Mouse (Mus musculus) 3134 (cell line): ENCODE data around the gene Vstm2b.

Experiments used
- DNase-seq: peaks from one replicate; pipeline ENCODE4 v3.0.0-alpha.2; 2011; ENCODE audit warnings: low spot score; ENCODE audit not compliant: insufficient read length; ENCODE audit errors: extremely low read depth

Vstm2b gene

GRCm38 (mm10) chr7:40898096-40898710 is at the start of gene Vstm2b:
Vstm2b (plus strand) TSS chr7:40898328.
- DNase-seq, result peak; percentile 7

GRCm38 (mm10) chr7:40856088-40856625 is 42.0 kb upstream of the Vstm2b start:
- DNase-seq, result no peak

GRCm38 (mm10) chr7:40873380-40873990 is 24.6 kb upstream of the Vstm2b start:
- DNase-seq, result no peak

GRCm38 (mm10) chr7:40884855-40885489 is 13.2 kb upstream of the Vstm2b start:
- peak; percentile 3 for DNase-seq

- DNase-seq, result no peak
Observed at GRCm38 (mm10) chr7:40888358-40888757, 9.8 kb upstream of the Vstm2b start.

- DNase-seq, result no peak
Observed at GRCm38 (mm10) chr7:40896964-40897363, 1.2 kb upstream of the Vstm2b start.

- DNase-seq, result peak; percentile 1
Observed at GRCm38 (mm10) chr7:40898711-40899375, 715 bp downstream of the Vstm2b start.

GRCm38 (mm10) chr7:40899376-40900265 is 1.5 kb downstream of the Vstm2b start:
- no peak for DNase-seq

- DNase-seq, result no peak
Observed at GRCm38 (mm10) chr7:40901201-40901600, 3.1 kb downstream of the Vstm2b start.

GRCm38 (mm10) chr7:40902506-40902905 is 4.4 kb downstream of the Vstm2b start:
- peak; percentile 6 for DNase-seq

- DNase-seq, result no peak
Observed at GRCm38 (mm10) chr7:40906484-40906883, 8.4 kb downstream of the Vstm2b start.

GRCm38 (mm10) chr7:40916761-40917160 is 18.6 kb downstream of the Vstm2b start:
- DNase-seq, result no peak

- no peak for DNase-seq
Observed at GRCm38 (mm10) chr7:40920118-40920517, 22.0 kb downstream of the Vstm2b start.

- no peak for DNase-seq
Observed at GRCm38 (mm10) chr7:40921281-40921680, 23.2 kb downstream of the Vstm2b start.

GRCm38 (mm10) chr7:40922871-40923270 is 24.7 kb downstream of the Vstm2b start:
- DNase-seq, result no peak

GRCm38 (mm10) chr7:40928391-40928790 is 30.3 kb downstream of the Vstm2b start:
- DNase-seq, result no peak

- DNase-seq, result no peak
Observed at GRCm38 (mm10) chr7:40936617-40937212, 38.6 kb downstream of the Vstm2b start.

- DNase-seq, result no peak
Observed at GRCm38 (mm10) chr7:40939371-40939770, 41.2 kb downstream of the Vstm2b start.

- no peak for DNase-seq
Observed at GRCm38 (mm10) chr7:40942233-40942935, 44.3 kb downstream of the Vstm2b start.
